Mouse (Mus musculus) brown adipose tissue, adult 24 weeks (tissue): Measurements from ENCODE around the gene Stk25. TPM values are rescaled to one million over a fixed set of nuclear protein-coding genes. Genes with fewer than 3 reads are reported as not detected.

Source experiments
- H3K27ac ChIP-seq: fragments of 200-500 bp; replicated peaks from 2 replicates; pipeline ENCODE4 v1.5.1; 2012; ENCODE audit warnings: low read depth, mild to moderate bottlenecking, low read length
- H3K4me1 ChIP-seq: fragments of 200-500 bp; 2 replicates; pipeline ENCODE4 v1.6.1; 2012; ENCODE audit warnings: low read length, mixed read lengths; ENCODE audit not compliant: control insufficient read depth, insufficient read depth, insufficient read length
- H3K4me3 ChIP-seq: fragments of 200-500 bp; 2 replicates; pipeline ENCODE4 v1.5.1; 2012; ENCODE audit warnings: low read depth, mild to moderate bottlenecking, low read length, moderate library complexity; ENCODE audit not compliant: insufficient read depth
- polyA plus RNA-seq: library from polyadenylated mRNA; stranded (reverse); fragments of >200 nt; gene quantifications from 2 replicates; pipeline ENCODE4 v1.2.4, GENCODE M21; 2012; ENCODE audit not compliant: missing spikeins, insufficient read depth, insufficient read length

Stk25 gene
- polyA plus RNA-seq, 1 experiment, result 27.4 TPM

- Histone ChIP-seq H3K4me3 (no peak overlapping the region), H3K4me1 (no peaks in the 10 kb centered on the region), H3K27ac (no peak overlapping the region)
Observed at GRCm38 (mm10) chr1:93603921-93604320, 54.5 kb downstream of the Stk25 start.

- H3K4me3 ChIP-seq, result no peak overlapping the region
- H3K27ac ChIP-seq, result no peak overlapping the region
- H3K4me1 ChIP-seq, result no peaks in the 10 kb centered on the region
Observed at GRCm38 (mm10) chr1:93602911-93603310, 55.5 kb downstream of the Stk25 start.

- Histone ChIP-seq H3K4me3 (no peak overlapping the region), H3K4me1 (no peaks in the 10 kb centered on the region), H3K27ac (no peak overlapping the region)
Observed at GRCm38 (mm10) chr1:93595916-93596315, 62.5 kb downstream of the Stk25 start.

- no peaks in the 10 kb centered on the region for H3K4me1 ChIP-seq
- no peak overlapping the region for H3K27ac ChIP-seq
Observed at GRCm38 (mm10) chr1:93593960-93594359, 64.5 kb downstream of the Stk25 start.

GRCm38 (mm10) chr1:93588346-93588745 lies 70.1 kb downstream of the Stk25 start:
- Histone ChIP-seq H3K4me1 (no peaks in the 10 kb centered on the region), H3K4me3 (no peak overlapping the region), H3K27ac (no peak overlapping the region)

More at GRCm38 (mm10) chr1:93593960-93594359, 64.5 kb downstream of the Stk25 start:
- H3K4me3 ChIP-seq, result no peak overlapping the region

GRCm38 (mm10) chr1:93581545-93581944 lies 76.9 kb downstream of the Stk25 start:
- no peak overlapping the region for H3K27ac ChIP-seq
- H3K4me1 ChIP-seq, result no peaks in the 10 kb centered on the region
- H3K4me3 ChIP-seq, result no peak overlapping the region

GRCm38 (mm10) chr1:93577861-93578260 lies 80.6 kb downstream of the Stk25 start:
- H3K4me1 ChIP-seq, result no peaks in the 10 kb centered on the region
- H3K4me3 ChIP-seq, result no peak overlapping the region
- H3K27ac ChIP-seq, result no peak overlapping the region

GRCm38 (mm10) chr1:93577066-93577465 lies 81.4 kb downstream of the Stk25 start:
- Histone ChIP-seq H3K4me3 (no peak overlapping the region), H3K4me1 (no peaks in the 10 kb centered on the region), H3K27ac (no peak overlapping the region)

Other genes with a start within 250 kb of the Stk25 start
- 109 and 148 TPM in 2 replicates for gene Hdlbp, start 179.8 kb downstream of the Stk25 start, polyA plus RNA-seq
- gene Farp2, start 146.6 kb downstream of the Stk25 start, polyA plus RNA-seq, result 3.4 and 8.6 TPM in 2 replicates
- gene Bok, start 27.0 kb upstream of the Stk25 start, polyA plus RNA-seq, result 1.2 and 2.1 TPM in 2 replicates
- gene Atg4b, start 92.8 kb upstream of the Stk25 start, polyA plus RNA-seq, result 34.8 and 43.4 TPM in 2 replicates
- 23.4 and 24.1 TPM in 2 replicates for gene Thap4, start 96.2 kb upstream of the Stk25 start, polyA plus RNA-seq
- 39.9 and 45.2 TPM in 2 replicates for gene Dtymk, start 143.3 kb upstream of the Stk25 start, polyA plus RNA-seq
- 5.0 and 6.1 TPM in 2 replicates for gene Ing5, start 145.3 kb upstream of the Stk25 start, polyA plus RNA-seq
- gene D2hgdh, start 166.2 kb upstream of the Stk25 start, polyA plus RNA-seq, result 23.7 and 30.9 TPM in 2 replicates
- not detected in 2 replicates for gene Gal3st2, start 202.6 kb upstream of the Stk25 start, polyA plus RNA-seq